Mouse (Mus musculus): ENCODE data around the gene Fggy. TPM values are rescaled to one million over a fixed set of nuclear protein-coding genes. Genes with fewer than 3 reads are reported as not detected.

Gene Fggy
- polyA plus RNA-seq, 1 experiment from 2014 or later = 7.3 TPM

GRCm38 (mm10) chr4:95672039-95672438 is 114.7 kb downstream of the Fggy start:
- no peak overlapping the region for H3K4me3 ChIP-seq
- no peak overlapping the region for H3K27ac ChIP-seq (replicated peaks)
- DNase-seq (ENCODE audit: low spot score) = no peak
- peaks cover 9% of the 10 kb centered on the region for H3K4me1 ChIP-seq
- no peaks in the 10 kb centered on the region for H3K9me3 ChIP-seq
- H3K36me3 ChIP-seq (replicated peaks) = no peaks in the 10 kb centered on the region
- WGBS = 95% methylated on average over 1 of the region's 1 CpGs
- no peaks in the 10 kb centered on the region for H3K27me3 ChIP-seq (replicated peaks; ENCODE audit: low read depth, poor library complexity, severe bottlenecking)

GRCm38 (mm10) chr4:95676390-95676789 is 119.1 kb downstream of the Fggy start:
- no peak overlapping the region for H3K4me3 ChIP-seq
- DNase-seq (ENCODE audit: low spot score) = no peak
- no peaks in the 10 kb centered on the region for H3K36me3 ChIP-seq (replicated peaks)
- peaks cover 7% of the 10 kb centered on the region; the same call in 1 of the 2 replicates for H3K4me1 ChIP-seq
- no peak overlapping the region for H3K27ac ChIP-seq (replicated peaks)
- H3K27me3 ChIP-seq (replicated peaks; ENCODE audit: low read depth, poor library complexity, severe bottlenecking) = no peaks in the 10 kb centered on the region
- 82% methylated on average over 2 of the region's 2 CpGs for WGBS
- no peaks in the 10 kb centered on the region for H3K9me3 ChIP-seq

GRCm38 (mm10) chr4:95680756-95681449 is 123.6 kb downstream of the Fggy start:
- peaks cover 30% of the 10 kb centered on the region for H3K4me1 ChIP-seq
- no peak overlapping the region for H3K4me3 ChIP-seq
- WGBS = 91% methylated on average over 5 of the region's 5 CpGs

GRCm38 (mm10) chr4:95684522-95685080 is 127.3 kb downstream of the Fggy start:
- WGBS = 15% methylated on average over 4 of the region's 4 CpGs
- H3K36me3 ChIP-seq (replicated peaks) = no peaks in the 10 kb centered on the region
- DNase-seq (ENCODE audit: low spot score) = peak; percentile 51
- H3K9me3 ChIP-seq = no peaks in the 10 kb centered on the region
- H3K4me3 ChIP-seq = no peak overlapping the region
- no peaks in the 10 kb centered on the region for H3K27me3 ChIP-seq (replicated peaks; ENCODE audit: low read depth, poor library complexity, severe bottlenecking)
- peak overlapping the region; percentile 67; the same call in 1 of the 2 replicates for H3K27ac ChIP-seq (replicated peaks)
- peaks cover 28% of the 10 kb centered on the region for H3K4me1 ChIP-seq

More at GRCm38 (mm10) chr4:95680756-95681449, 123.6 kb downstream of the Fggy start:
- Histone ChIP-seq H3K27me3 (replicated peaks; ENCODE audit: low read depth, poor library complexity, severe bottlenecking) (no peaks in the 10 kb centered on the region), H3K36me3 (replicated peaks) (no peaks in the 10 kb centered on the region), H3K9me3 (no peaks in the 10 kb centered on the region), H3K27ac (replicated peaks) (no peak overlapping the region)
- DNase-seq (ENCODE audit: low spot score) = no peak

- DNase-seq (ENCODE audit: low spot score) = no peak
- WGBS = 82% methylated on average over 2 of the region's 2 CpGs
- Histone ChIP-seq H3K9me3 (no peaks in the 10 kb centered on the region), H3K27me3 (replicated peaks; ENCODE audit: low read depth, poor library complexity, severe bottlenecking) (no peaks in the 10 kb centered on the region), H3K4me1 (peaks cover 26% of the 10 kb centered on the region), H3K27ac (replicated peaks) (no peak overlapping the region), H3K4me3 (no peak overlapping the region), H3K36me3 (replicated peaks) (no peaks in the 10 kb centered on the region)
Measured at GRCm38 (mm10) chr4:95686775-95687174, 129.5 kb downstream of the Fggy start.

- Histone ChIP-seq H3K9me3 (no peaks in the 10 kb centered on the region), H3K4me1 (peaks cover 26% of the 10 kb centered on the region), H3K27ac (replicated peaks) (no peak overlapping the region), H3K36me3 (replicated peaks) (no peaks in the 10 kb centered on the region), H3K4me3 (no peak overlapping the region), H3K27me3 (replicated peaks; ENCODE audit: low read depth, poor library complexity, severe bottlenecking) (no peaks in the 10 kb centered on the region)
- DNase-seq (ENCODE audit: low spot score) = no peak
- 87% methylated on average over 5 of the region's 5 CpGs for WGBS
Measured at GRCm38 (mm10) chr4:95687350-95687749, 130.0 kb downstream of the Fggy start.

- H3K4me1 ChIP-seq = peaks cover 26% of the 10 kb centered on the region
- no peaks in the 10 kb centered on the region for H3K9me3 ChIP-seq
- H3K27me3 ChIP-seq (replicated peaks; ENCODE audit: low read depth, poor library complexity, severe bottlenecking) = no peaks in the 10 kb centered on the region
- no peak for DNase-seq (ENCODE audit: low spot score)
- 87% methylated on average over 4 of the region's 4 CpGs for WGBS
- no peak overlapping the region for H3K4me3 ChIP-seq
- no peaks in the 10 kb centered on the region for H3K36me3 ChIP-seq (replicated peaks)
- no peak overlapping the region for H3K27ac ChIP-seq (replicated peaks)
Measured at GRCm38 (mm10) chr4:95688159-95688558, 130.9 kb downstream of the Fggy start.

- no peaks in the 10 kb centered on the region for H3K36me3 ChIP-seq (replicated peaks)
- no peaks in the 10 kb centered on the region for H3K4me1 ChIP-seq
- no peak overlapping the region for H3K27ac ChIP-seq (replicated peaks)
- H3K27me3 ChIP-seq (replicated peaks; ENCODE audit: low read depth, poor library complexity, severe bottlenecking) = no peaks in the 10 kb centered on the region
- DNase-seq (ENCODE audit: low spot score) = no peak
- WGBS = 57% methylated on average over 2 of the region's 2 CpGs
- no peaks in the 10 kb centered on the region for H3K9me3 ChIP-seq
- H3K4me3 ChIP-seq = no peak overlapping the region
Measured at GRCm38 (mm10) chr4:95700366-95700765, 143.1 kb downstream of the Fggy start.

- no peak overlapping the region for H3K4me3 ChIP-seq
- H3K36me3 ChIP-seq (replicated peaks) = no peaks in the 10 kb centered on the region
- H3K4me1 ChIP-seq = no peaks in the 10 kb centered on the region
- no peak overlapping the region for H3K27ac ChIP-seq (replicated peaks)
- H3K9me3 ChIP-seq = no peaks in the 10 kb centered on the region
- DNase-seq (ENCODE audit: low spot score) = no peak
- no peaks in the 10 kb centered on the region for H3K27me3 ChIP-seq (replicated peaks; ENCODE audit: low read depth, poor library complexity, severe bottlenecking)
- WGBS = 84% methylated on average over 5 of the region's 5 CpGs
Measured at GRCm38 (mm10) chr4:95707941-95708897, 150.9 kb downstream of the Fggy start.

- no peak overlapping the region for H3K27ac ChIP-seq (replicated peaks)
- DNase-seq (ENCODE audit: low spot score) = no peak
- no peaks in the 10 kb centered on the region for H3K4me1 ChIP-seq
- no peaks in the 10 kb centered on the region for H3K27me3 ChIP-seq (replicated peaks; ENCODE audit: low read depth, poor library complexity, severe bottlenecking)
- H3K4me3 ChIP-seq = no peak overlapping the region
- no peaks in the 10 kb centered on the region for H3K36me3 ChIP-seq (replicated peaks)
- no peaks in the 10 kb centered on the region for H3K9me3 ChIP-seq
- 88% methylated on average over 1 of the region's 1 CpGs for WGBS
Measured at GRCm38 (mm10) chr4:95709750-95710149, 152.4 kb downstream of the Fggy start.

- no peak for DNase-seq (ENCODE audit: low spot score)
- no peak overlapping the region for H3K27ac ChIP-seq (replicated peaks)
- 89% methylated on average over 1 of the region's 1 CpGs for WGBS
- H3K9me3 ChIP-seq = no peaks in the 10 kb centered on the region
- H3K4me3 ChIP-seq = no peak overlapping the region
- H3K36me3 ChIP-seq (replicated peaks) = no peaks in the 10 kb centered on the region
- H3K27me3 ChIP-seq (replicated peaks; ENCODE audit: low read depth, poor library complexity, severe bottlenecking) = no peaks in the 10 kb centered on the region
- no peaks in the 10 kb centered on the region for H3K4me1 ChIP-seq
Measured at GRCm38 (mm10) chr4:95712802-95713201, 155.5 kb downstream of the Fggy start.

GRCm38 (mm10) chr4:95713271-95713670 is 156.0 kb downstream of the Fggy start:
- WGBS = 80% methylated on average over 3 of the region's 3 CpGs
- Histone ChIP-seq H3K9me3 (no peaks in the 10 kb centered on the region), H3K27me3 (replicated peaks; ENCODE audit: low read depth, poor library complexity, severe bottlenecking) (no peaks in the 10 kb centered on the region), H3K4me3 (no peak overlapping the region), H3K27ac (replicated peaks) (no peak overlapping the region), H3K36me3 (replicated peaks) (no peaks in the 10 kb centered on the region), H3K4me1 (no peaks in the 10 kb centered on the region)
- DNase-seq (ENCODE audit: low spot score) = no peak
